Mouse (Mus musculus): ENCODE measurements at regions not wholly inside any gene's neighbourhood (a gene's known extent, or its start where the extent isn't known, plus 50 kb on each side); places are given as distances from the start of the nearest gene placed in this dataset.

- TF ChIP-seq CTCF (IDR thresholded peaks at IDR 0.05; ENCODE audit: low read depth, low read length): no peak
- TF ChIP-seq POLR2A (IDR thresholded peaks at IDR 0.05; ENCODE audit: borderline replicate concordance, low read depth, low read length): no peak
- Histone ChIP-seq H3K4me1 (ENCODE audit: control insufficient read depth, insufficient read depth, low read length) (peaks cover 5% of the 10 kb centered on the region), H3K27ac (ENCODE audit: insufficient read depth, low read depth, low read length) (no peak overlapping the region), H3K4me3 (ENCODE audit: insufficient read depth, low read length) (no peak overlapping the region)
These were observed 53.6 kb upstream of the Irf2bp2 start for GRCm38 (mm10) chr8:126647350-126647749.

GRCm38 (mm10) chr8:126646604-126647311 lies 53.0 kb upstream of the Irf2bp2 start:
- H3K4me1 ChIP-seq (ENCODE audit: control insufficient read depth, insufficient read depth, low read length): no peaks in the 10 kb centered on the region; the same call in 1 of the 2 replicates
- H3K27ac ChIP-seq (ENCODE audit: insufficient read depth, low read depth, low read length): no peak overlapping the region
- TF ChIP-seq POLR2A (IDR thresholded peaks at IDR 0.05; ENCODE audit: borderline replicate concordance, low read depth, low read length): no peak
- no peak for TF ChIP-seq CTCF (IDR thresholded peaks at IDR 0.05; ENCODE audit: low read depth, low read length)
- no peak overlapping the region for H3K4me3 ChIP-seq (ENCODE audit: insufficient read depth, low read length)

- H3K4me1 ChIP-seq (ENCODE audit: control insufficient read depth, insufficient read depth, low read length): no peaks in the 10 kb centered on the region
- H3K4me3 ChIP-seq (ENCODE audit: insufficient read depth, low read length): no peak overlapping the region
- H3K27ac ChIP-seq (ENCODE audit: insufficient read depth, low read depth, low read length): no peak overlapping the region
- TF ChIP-seq POLR2A (IDR thresholded peaks at IDR 0.05; ENCODE audit: borderline replicate concordance, low read depth, low read length) (no peak), CTCF (IDR thresholded peaks at IDR 0.05; ENCODE audit: low read depth, low read length) (no peak)
These were observed 50.4 kb upstream of the Irf2bp2 start for GRCm38 (mm10) chr8:126644179-126644578.

Measured in bone marrow macrophage, adult 2 months (primary cell).